Mouse (Mus musculus) hindbrain, embryonic 15.5 days (tissue): ENCODE measurements around the gene Maml3. TPM values are rescaled to one million over a fixed set of nuclear protein-coding genes. Genes with fewer than 3 reads are reported as not detected.
A peak's percentile ranks its signal among the peaks of the same experiment; 100 is the strongest.

Experiments
- ATAC-seq: fragments of 200-750 bp; cut with Nextera tagmentation; 2 replicates; pipeline ENCODE4 v1.8.0; 2017; ENCODE audit warnings: low read depth, moderate number of reproducible peaks, moderate TSS enrichment; ENCODE audit not compliant: low FRiP score
- H3K27ac ChIP-seq: fragments of 300-500 bp; sonication (generic); replicated peaks from 2 replicates; pipeline ENCODE4 v1.5.1; 2015; ENCODE audit warnings: mild to moderate bottlenecking, inconsistent platforms
- H3K27me3 ChIP-seq: fragments of 300-500 bp; sonication (generic); 2 replicates; pipeline ENCODE4 v1.6.1; 2015; ENCODE audit warnings: control low read depth, inconsistent platforms
- H3K36me3 ChIP-seq: fragments of 300-500 bp; sonication (generic); 2 replicates; pipeline ENCODE4 v1.6.1; 2015; ENCODE audit warnings: control low read depth, inconsistent platforms
- H3K4me1 ChIP-seq: fragments of 300-500 bp; sonication (generic); replicated peaks from 2 replicates; pipeline ENCODE4 v1.6.1; 2015; ENCODE audit warnings: control low read depth, inconsistent platforms
- H3K4me2 ChIP-seq: fragments of 300-500 bp; sonication (generic); 2 replicates; pipeline ENCODE4 v1.6.1; 2015; ENCODE audit warnings: moderate library complexity, mild to moderate bottlenecking, inconsistent platforms
- H3K4me3 ChIP-seq: fragments of 300-500 bp; sonication (generic); 2 replicates; pipeline ENCODE4 v1.5.1; 2015; ENCODE audit warnings: mild to moderate bottlenecking, inconsistent platforms
- H3K9ac ChIP-seq: fragments of 300-500 bp; sonication (generic); 2 replicates; pipeline ENCODE4 v1.6.1; 2015; ENCODE audit warnings: inconsistent platforms
- H3K9me3 ChIP-seq: fragments of 300-500 bp; sonication (generic); 2 replicates; pipeline ENCODE4 v1.6.1; 2016; ENCODE audit warnings: control low read depth, inconsistent platforms
- WGBS: fragments of 180-500 bp; shearing (Covaris S2); methylation state at CpG from one replicate; pipeline ENCODE4 v1.1.7; 2015; 5-methylcytosine and 5-hydroxymethylcytosine counted together
- polyA plus RNA-seq: library from polyadenylated mRNA; unstranded; fragments of >200 nt; fragmentation: Nextera tagmentation; extraction: Ambion mirVana; gene quantifications from 2 replicates; pipeline ENCODE4 v1.2.1, GENCODE M21; 2015

Maml3 gene
- polyA plus RNA-seq, 1 experiment from 2014 or later: 7.8 TPM

GRCm38 (mm10) chr3:52103531-52104181 lies 1.2 kb downstream of the Maml3 start:
- no peaks in the 10 kb centered on the region for H3K9me3 ChIP-seq
- peak overlapping the region; percentile 99 for H3K27ac ChIP-seq
- no peak for ATAC-seq
- H3K4me2 ChIP-seq: peak overlapping the region; percentile 87
- peak overlapping the region; percentile 74 for H3K4me3 ChIP-seq
- H3K27me3 ChIP-seq: no peaks in the 10 kb centered on the region
- no peaks in the 10 kb centered on the region for H3K36me3 ChIP-seq
- peak overlapping the region; percentile 75 for H3K9ac ChIP-seq
- H3K4me1 ChIP-seq: peaks cover 19% of the 10 kb centered on the region
- 0% methylated on average over 55 of the region's 55 CpGs for WGBS

- WGBS: under 1% methylated on average over 52 of the region's 52 CpGs
- H3K4me2 ChIP-seq: peak overlapping the region; percentile 87
- peak overlapping the region; percentile 99 for H3K27ac ChIP-seq
These were observed 2.0 kb downstream of the Maml3 start for GRCm38 (mm10) chr3:52102601-52103530.

GRCm38 (mm10) chr3:52101977-52102600 lies 2.8 kb downstream of the Maml3 start:
- peak overlapping the region; percentile 99 for H3K27ac ChIP-seq
- under 1% methylated on average over 36 of the region's 57 CpGs for WGBS

More at GRCm38 (mm10) chr3:52102601-52103530, 2.0 kb downstream of the Maml3 start:
- H3K9ac ChIP-seq: peak overlapping the region; percentile 75
- no peaks in the 10 kb centered on the region for H3K36me3 ChIP-seq
- H3K27me3 ChIP-seq: no peaks in the 10 kb centered on the region
- no peaks in the 10 kb centered on the region for H3K9me3 ChIP-seq
- ATAC-seq: peak; percentile 89
- peaks cover 19% of the 10 kb centered on the region for H3K4me1 ChIP-seq
- H3K4me3 ChIP-seq: peak overlapping the region; percentile 74

GRCm38 (mm10) chr3:52101401-52101976 lies 3.4 kb downstream of the Maml3 start:
- WGBS: under 1% methylated on average over 14 of the region's 14 CpGs
- H3K27ac ChIP-seq: peak overlapping the region; percentile 99
- H3K9me3 ChIP-seq: no peaks in the 10 kb centered on the region
- H3K4me3 ChIP-seq: peak overlapping the region; percentile 74
- H3K27me3 ChIP-seq: no peaks in the 10 kb centered on the region
- ATAC-seq: peak; percentile 54
- H3K36me3 ChIP-seq: no peaks in the 10 kb centered on the region
- H3K9ac ChIP-seq: peak overlapping the region; percentile 75
- H3K4me2 ChIP-seq: peak overlapping the region; percentile 87
- peaks cover 19% of the 10 kb centered on the region for H3K4me1 ChIP-seq

More at GRCm38 (mm10) chr3:52101977-52102600, 2.8 kb downstream of the Maml3 start:
- H3K36me3 ChIP-seq: no peaks in the 10 kb centered on the region
- peak; percentile 86 for ATAC-seq
- no peaks in the 10 kb centered on the region for H3K27me3 ChIP-seq
- peak overlapping the region; percentile 74 for H3K4me3 ChIP-seq
- peak overlapping the region; percentile 75 for H3K9ac ChIP-seq
- no peaks in the 10 kb centered on the region for H3K9me3 ChIP-seq
- H3K4me2 ChIP-seq: peak overlapping the region; percentile 87
- H3K4me1 ChIP-seq: peaks cover 19% of the 10 kb centered on the region

- no peaks in the 10 kb centered on the region for H3K27me3 ChIP-seq
- WGBS: 28% methylated on average over 9 of the region's 9 CpGs
- H3K27ac ChIP-seq: peak overlapping the region; percentile 99
- peaks cover 19% of the 10 kb centered on the region for H3K4me1 ChIP-seq
- H3K4me2 ChIP-seq: peak overlapping the region; percentile 87
- no peaks in the 10 kb centered on the region for H3K9me3 ChIP-seq
- no peaks in the 10 kb centered on the region for H3K36me3 ChIP-seq
- no peak for ATAC-seq
- H3K9ac ChIP-seq: peak overlapping the region; percentile 75; the same call in 1 of the 2 replicates
- H3K4me3 ChIP-seq: peak overlapping the region; percentile 74
These were observed 4.0 kb downstream of the Maml3 start for GRCm38 (mm10) chr3:52100926-52101325.

GRCm38 (mm10) chr3:52100306-52100705 lies 4.6 kb downstream of the Maml3 start:
- H3K27ac ChIP-seq: peak overlapping the region; percentile 44; the same call in 1 of the 2 replicates
- no peak overlapping the region for H3K4me2 ChIP-seq
- H3K27me3 ChIP-seq: no peaks in the 10 kb centered on the region
- WGBS: 72% methylated on average over 4 of the region's 4 CpGs
- no peak overlapping the region for H3K4me3 ChIP-seq
- no peaks in the 10 kb centered on the region for H3K36me3 ChIP-seq
- H3K9me3 ChIP-seq: no peaks in the 10 kb centered on the region
- peaks cover 19% of the 10 kb centered on the region for H3K4me1 ChIP-seq
- no peak for ATAC-seq
- no peak overlapping the region for H3K9ac ChIP-seq

GRCm38 (mm10) chr3:52099286-52099685 lies 5.6 kb downstream of the Maml3 start:
- Histone ChIP-seq H3K4me3 (no peak overlapping the region), H3K27ac (no peak overlapping the region), H3K9ac (no peak overlapping the region), H3K27me3 (no peaks in the 10 kb centered on the region), H3K4me2 (no peak overlapping the region), H3K36me3 (no peaks in the 10 kb centered on the region), H3K9me3 (no peaks in the 10 kb centered on the region), H3K4me1 (peaks cover 19% of the 10 kb centered on the region)
- WGBS: 91% methylated on average over 1 of the region's 1 CpGs
- ATAC-seq: no peak

- H3K36me3 ChIP-seq: no peaks in the 10 kb centered on the region
- no peak overlapping the region for H3K9ac ChIP-seq
- H3K4me3 ChIP-seq: no peak overlapping the region
- H3K27ac ChIP-seq: no peak overlapping the region
- WGBS: 55% methylated on average over 7 of the region's 7 CpGs
- ATAC-seq: no peak
- H3K4me1 ChIP-seq: peaks cover 26% of the 10 kb centered on the region
- no peaks in the 10 kb centered on the region for H3K27me3 ChIP-seq
- no peaks in the 10 kb centered on the region for H3K9me3 ChIP-seq
- no peak overlapping the region for H3K4me2 ChIP-seq
These were observed 13.5 kb downstream of the Maml3 start for GRCm38 (mm10) chr3:52091261-52091797.

GRCm38 (mm10) chr3:52090230-52090873 lies 14.5 kb downstream of the Maml3 start:
- Histone ChIP-seq H3K27ac (no peak overlapping the region), H3K4me2 (no peak overlapping the region), H3K9me3 (no peaks in the 10 kb centered on the region), H3K27me3 (no peaks in the 10 kb centered on the region), H3K36me3 (no peaks in the 10 kb centered on the region), H3K4me3 (no peak overlapping the region), H3K4me1 (peaks cover 26% of the 10 kb centered on the region), H3K9ac (no peak overlapping the region)
- 72% methylated on average over 8 of the region's 8 CpGs for WGBS
- ATAC-seq: no peak

GRCm38 (mm10) chr3:52088458-52089341 lies 16.2 kb downstream of the Maml3 start:
- H3K9ac ChIP-seq: no peak overlapping the region
- peaks cover 26% of the 10 kb centered on the region for H3K4me1 ChIP-seq
- peak overlapping the region; percentile 40 for H3K4me2 ChIP-seq
- peak overlapping the region; percentile 79 for H3K27ac ChIP-seq
- no peak overlapping the region for H3K4me3 ChIP-seq
- no peaks in the 10 kb centered on the region for H3K9me3 ChIP-seq
- ATAC-seq: peak; percentile 92
- 12% methylated on average over 19 of the region's 19 CpGs for WGBS
- H3K27me3 ChIP-seq: no peaks in the 10 kb centered on the region
- no peaks in the 10 kb centered on the region for H3K36me3 ChIP-seq
